Comparison of ENCODE assay signal across 8 mouse cellular contexts in genomic region chr8:84737608-84738007, GRCm38 (mm10). TPM values are rescaled to one million over a fixed set of nuclear protein-coding genes. Genes with fewer than 3 reads are reported as not detected.
DNase-seq lines count a peak whose midpoint lies in the region; ATAC-seq and TF ChIP-seq lines count a peak whose summit lies in the region.

No protein-coding gene starts in this region.

- H3K27me3 ChIP-seq in intestine, embryonic 16.5 days (replicated peaks; ENCODE audit: control insufficient read depth, insufficient read depth, low read length) = peaks cover 10% of the 10 kb centered on the region; the same call in 1 of the 2 replicates
- no peaks in the 10 kb centered on the region for H3K27me3 ChIP-seq in limb, embryonic 15.5 days
- peaks cover 25% of the 10 kb centered on the region for H3K27me3 ChIP-seq in midbrain, postnatal 0 days (ENCODE audit: insufficient read depth, low read length)

- H3K9ac ChIP-seq in intestine, embryonic 16.5 days (ENCODE audit: low read depth, low read length) = peak overlapping the region; percentile 47; the same call in 1 of the 2 replicates
- H3K9ac ChIP-seq in limb, embryonic 15.5 days = 0 out of 2 replicates have a peak overlapping the region, but pooled peaks have one; percentile 18
- no peak overlapping the region for H3K9ac ChIP-seq in midbrain, postnatal 0 days (replicated peaks; ENCODE audit: low read length, poor library complexity, severe bottlenecking)

- peak; percentile 83 for DNase-seq in 3T3-L1 (ENCODE audit: low read depth, low spot score)
- DNase-seq in adrenal gland, adult 8-10 months = peak; percentile 48
- peak; percentile 79 for DNase-seq in embryo, embryonic 9.5 days (ENCODE audit: extremely low spot score)
- DNase-seq in midbrain, postnatal 0 days (ENCODE audit: low spot score) = peak; percentile 86
- peak; percentile 84 to 94 for DNase-seq in spleen, postnatal 4 days (ENCODE audit: low spot score in 2 of 2)

- peaks cover 51% of the 10 kb centered on the region for H3K4me1 ChIP-seq in intestine, embryonic 16.5 days (ENCODE audit: control insufficient read depth, insufficient read depth, low read length)
- peaks cover 100% of the 10 kb centered on the region for H3K4me1 ChIP-seq in limb, embryonic 15.5 days
- H3K4me1 ChIP-seq in midbrain, postnatal 0 days (ENCODE audit: insufficient read depth, low read length) = peaks cover 5% of the 10 kb centered on the region; the same call in 1 of the 2 replicates

- peak; percentile 93 for ATAC-seq in granulocyte monocyte progenitor cell, adult 5-6 weeks (replicated peaks; ENCODE audit: poor library complexity, severe bottlenecking)
- ATAC-seq in intestine, embryonic 16.5 days = peak; percentile 76
- no peak for ATAC-seq in limb, embryonic 15.5 days (ENCODE audit: insufficient number of reproducible peaks, low FRiP score, low TSS enrichment, low read depth)
- ATAC-seq in midbrain, postnatal 0 days (ENCODE audit: low FRiP score) = peak; percentile 51; the same call in 1 of the 2 replicates

- TF ChIP-seq CTCF in midbrain, postnatal 0 days (IDR thresholded peaks at IDR 0.05) = peak; percentile 99

- H3K27ac ChIP-seq in intestine, embryonic 16.5 days (ENCODE audit: low read length) = no peak overlapping the region
- peak overlapping the region; percentile 97 for H3K27ac ChIP-seq in limb, embryonic 15.5 days
- H3K27ac ChIP-seq in midbrain, postnatal 0 days (ENCODE audit: low read depth, low read length) = no peak overlapping the region

- no peaks in the 10 kb centered on the region for H3K36me3 ChIP-seq in intestine, embryonic 16.5 days (ENCODE audit: control insufficient read depth, insufficient read depth, low read length)
- H3K36me3 ChIP-seq in limb, embryonic 15.5 days = peaks cover 3% of the 10 kb centered on the region; the same call in 1 of the 2 replicates
- H3K36me3 ChIP-seq in midbrain, postnatal 0 days (ENCODE audit: insufficient read depth, low read length) = no peaks in the 10 kb centered on the region

- no peaks in the 10 kb centered on the region for H3K9me3 ChIP-seq in intestine, embryonic 16.5 days (ENCODE audit: control insufficient read depth, low read length)
- no peaks in the 10 kb centered on the region for H3K9me3 ChIP-seq in limb, embryonic 15.5 days
- no peaks in the 10 kb centered on the region for H3K9me3 ChIP-seq in midbrain, postnatal 0 days (ENCODE audit: low read length)

- H3K4me2 ChIP-seq in intestine, embryonic 16.5 days (ENCODE audit: low read depth, low read length) = peak overlapping the region; percentile 39; the same call in 1 of the 2 replicates
- H3K4me2 ChIP-seq in limb, embryonic 15.5 days = peak overlapping the region; percentile 33
- peak overlapping the region; percentile 40 for H3K4me2 ChIP-seq in midbrain, postnatal 0 days (ENCODE audit: low read depth, low read length, poor library complexity, severe bottlenecking)

- no peak overlapping the region for H3K4me3 ChIP-seq in intestine, embryonic 16.5 days (ENCODE audit: low read length)
- no peak overlapping the region for H3K4me3 ChIP-seq in limb, embryonic 15.5 days
- no peak overlapping the region for H3K4me3 ChIP-seq in midbrain, postnatal 0 days (ENCODE audit: low read depth, low read length)

- WGBS in intestine, embryonic 16.5 days = 4% methylated on average over 16 of the region's 16 CpGs
- WGBS in limb, embryonic 15.5 days = 5% methylated on average over 16 of the region's 16 CpGs
- 1% methylated on average over 16 of the region's 16 CpGs for WGBS in midbrain, postnatal 0 days

RNA-seq across cellular contexts. Expression of gene G430095P16Rik, which starts 14.8 kb away (rescaled TPM):
- under 1 TPM in 2 of 4 experiments, not detected in 2; 0.52 to 0.73 TPM for total RNA-seq in adrenal gland, adult 8-10 months (2022)
- 11.0 and 17.9 TPM in 2 replicates for total RNA-seq in granulocyte monocyte progenitor cell, adult 5-6 weeks (2014; fragmentation: Nextera tagmentation)
- total RNA-seq in granulocyte monocyte progenitor cell, adult 5-6 weeks (2017) = 4.4 and 4.8 TPM in 2 replicates
- 2.0 and 2.6 TPM in 2 replicates for polyA plus RNA-seq in intestine, embryonic 16.5 days (2015; fragmentation: Nextera tagmentation; extraction: Ambion mirVana)
- polyA plus RNA-seq in limb, embryonic 15.5 days (2015; fragmentation: Nextera tagmentation; extraction: Ambion mirVana) = 3.8 and 5.5 TPM in 2 replicates
- total RNA-seq in midbrain, postnatal 0 days (2014; rRNA removed) = not detected in 2 replicates
- 0.39 and 0.71 TPM in 2 replicates for polyA plus RNA-seq in midbrain, postnatal 0 days (2015; fragmentation: Nextera tagmentation; extraction: Ambion mirVana)

RNA-seq across cellular contexts. Expression of gene Lyl1, which starts 36.4 kb away (rescaled TPM):
- 1 to 10 TPM; 3.1 to 5.6 (median 4.2) TPM for total RNA-seq in adrenal gland, adult 8-10 months (2022)
- total RNA-seq in granulocyte monocyte progenitor cell, adult 5-6 weeks (2014; fragmentation: Nextera tagmentation) = 82.1 and 133 TPM in 2 replicates
- 65.9 and 73.3 TPM in 2 replicates for total RNA-seq in granulocyte monocyte progenitor cell, adult 5-6 weeks (2017)
- 4.9 and 5.0 TPM in 2 replicates for polyA plus RNA-seq in intestine, embryonic 16.5 days (2015; fragmentation: Nextera tagmentation; extraction: Ambion mirVana)
- 5.6 and 6.0 TPM in 2 replicates for polyA plus RNA-seq in limb, embryonic 15.5 days (2015; fragmentation: Nextera tagmentation; extraction: Ambion mirVana)
- 4.6 and 4.8 TPM in 2 replicates for total RNA-seq in midbrain, postnatal 0 days (2014; rRNA removed)
- 2.0 and 2.8 TPM in 2 replicates for polyA plus RNA-seq in midbrain, postnatal 0 days (2015; fragmentation: Nextera tagmentation; extraction: Ambion mirVana)

RNA-seq across cellular contexts. Expression of gene Nacc1, which starts 49.9 kb away (rescaled TPM):
- 10 to 100 TPM; 81.0 to 86.9 (median 83.7) TPM for total RNA-seq in adrenal gland, adult 8-10 months (2022)
- 92.9 and 98.1 TPM in 2 replicates for total RNA-seq in granulocyte monocyte progenitor cell, adult 5-6 weeks (2014; fragmentation: Nextera tagmentation)
- 46.5 and 59.2 TPM in 2 replicates for total RNA-seq in granulocyte monocyte progenitor cell, adult 5-6 weeks (2017)
- polyA plus RNA-seq in intestine, embryonic 16.5 days (2015; fragmentation: Nextera tagmentation; extraction: Ambion mirVana) = 11.0 and 14.8 TPM in 2 replicates
- 13.5 and 13.8 TPM in 2 replicates for polyA plus RNA-seq in limb, embryonic 15.5 days (2015; fragmentation: Nextera tagmentation; extraction: Ambion mirVana)
- total RNA-seq in midbrain, postnatal 0 days (2014; rRNA removed) = 87.2 and 102 TPM in 2 replicates
- polyA plus RNA-seq in midbrain, postnatal 0 days (2015; fragmentation: Nextera tagmentation; extraction: Ambion mirVana) = 13.7 and 13.8 TPM in 2 replicates

RNA-seq across cellular contexts. Expression of gene Trmt1, which starts 51.5 kb away (rescaled TPM):
- total RNA-seq in adrenal gland, adult 8-10 months (2022) = 100 to 1,000 TPM in 2 of 4 experiments, 10 to 100 TPM in 2; 75.4 to 109 (median 88.5) TPM
- 76.9 and 123 TPM in 2 replicates for total RNA-seq in granulocyte monocyte progenitor cell, adult 5-6 weeks (2014; fragmentation: Nextera tagmentation)
- total RNA-seq in granulocyte monocyte progenitor cell, adult 5-6 weeks (2017) = 73.8 and 95.9 TPM in 2 replicates
- polyA plus RNA-seq in intestine, embryonic 16.5 days (2015; fragmentation: Nextera tagmentation; extraction: Ambion mirVana) = 60.0 and 67.1 TPM in 2 replicates
- 63.3 and 64.5 TPM in 2 replicates for polyA plus RNA-seq in limb, embryonic 15.5 days (2015; fragmentation: Nextera tagmentation; extraction: Ambion mirVana)
- total RNA-seq in midbrain, postnatal 0 days (2014; rRNA removed) = 88.5 and 99.5 TPM in 2 replicates
- 74.2 and 75.0 TPM in 2 replicates for polyA plus RNA-seq in midbrain, postnatal 0 days (2015; fragmentation: Nextera tagmentation; extraction: Ambion mirVana)

Comparison
In these comparisons a context has a peak if more than half of its experiments do, and no peak if none do; other contexts are left out.
1. RNA of gene Lyl1, which starts 36.4 kb away (total RNA-seq): 65.9 to 133 TPM in granulocyte monocyte progenitor cell, adult 5-6 weeks; 3.1 to 5.6 TPM in adrenal gland, adult 8-10 months and 4.6 to 4.8 TPM in midbrain, postnatal 0 days; every median in the first group is over 10 times any median in the second.
2. Peak in every context shown above with its lines, with median percentiles within 50 percentile points of each other: DNase-seq and H3K4me2 ChIP-seq.